Mouse (Mus musculus) brown adipose tissue, adult 24 weeks (tissue): Measurements from ENCODE around the gene Tlcd1. TPM values are rescaled to one million over a fixed set of nuclear protein-coding genes. Genes with fewer than 3 reads are reported as not detected.

Experiments used
- H3K27ac ChIP-seq: fragments of 200-500 bp; replicated peaks from 2 replicates; pipeline ENCODE4 v1.5.1; 2012; ENCODE audit warnings: low read depth, mild to moderate bottlenecking, low read length
- H3K4me1 ChIP-seq: fragments of 200-500 bp; 2 replicates; pipeline ENCODE4 v1.6.1; 2012; ENCODE audit warnings: low read length, mixed read lengths; ENCODE audit not compliant: control insufficient read depth, insufficient read depth, insufficient read length
- H3K4me3 ChIP-seq: fragments of 200-500 bp; 2 replicates; pipeline ENCODE4 v1.5.1; 2012; ENCODE audit warnings: low read depth, mild to moderate bottlenecking, low read length, moderate library complexity; ENCODE audit not compliant: insufficient read depth
- polyA plus RNA-seq: library from polyadenylated mRNA; stranded (reverse); fragments of >200 nt; gene quantifications from 2 replicates; pipeline ENCODE4 v1.2.4, GENCODE M21; 2012; ENCODE audit not compliant: missing spikeins, insufficient read depth, insufficient read length

Gene Tlcd1
- polyA plus RNA-seq, 1 experiment, result 118 TPM

DNA sequence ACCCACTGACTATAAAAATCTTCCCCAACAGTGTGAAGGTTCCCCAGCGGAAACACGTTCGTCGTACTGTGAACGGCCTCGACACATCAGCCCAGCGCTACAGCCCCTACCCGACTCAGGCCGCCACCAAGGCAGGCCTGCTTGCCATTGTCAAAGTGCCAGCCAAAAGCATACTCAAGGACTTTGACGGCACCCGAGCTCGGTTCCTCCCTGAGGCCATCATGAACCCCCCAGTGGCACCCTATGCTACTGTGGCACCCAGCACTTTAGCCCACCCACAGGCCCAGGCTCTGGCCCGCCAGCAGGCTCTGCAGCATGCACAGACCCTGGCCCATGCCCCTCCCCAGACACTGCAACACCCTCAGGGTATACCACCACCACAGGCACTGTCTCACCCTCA is 22.7 kb upstream of the Tlcd1 start:
- no peaks in the 10 kb centered on the region for H3K4me1 ChIP-seq
- H3K4me3 ChIP-seq, result no peak overlapping the region
- H3K27ac ChIP-seq, result no peak overlapping the region

DNA sequence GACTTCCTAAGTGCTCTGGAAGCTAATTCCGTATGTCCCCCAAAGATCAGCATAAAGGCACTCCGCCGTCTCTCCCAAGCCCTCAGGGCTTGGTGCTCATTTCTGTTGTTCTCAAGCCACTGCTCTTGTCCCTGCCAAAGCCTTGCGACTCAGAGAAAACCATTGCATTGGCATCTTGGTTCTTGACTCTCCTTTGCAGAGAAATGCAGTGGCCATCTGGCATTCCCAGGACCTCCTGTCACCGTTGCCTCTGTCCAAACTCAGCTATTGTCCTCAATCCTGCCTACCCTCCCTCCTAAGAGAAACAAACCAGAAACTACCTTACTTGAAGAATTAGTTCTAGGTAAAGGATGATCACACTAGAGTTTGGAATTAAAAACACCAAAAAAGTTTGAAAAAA is 20.8 kb upstream of the Tlcd1 start:
- H3K27ac ChIP-seq, result no peak overlapping the region
- no peak overlapping the region for H3K4me3 ChIP-seq
- peaks cover 4% of the 10 kb centered on the region; the same call in 1 of the 2 replicates for H3K4me1 ChIP-seq

DNA sequence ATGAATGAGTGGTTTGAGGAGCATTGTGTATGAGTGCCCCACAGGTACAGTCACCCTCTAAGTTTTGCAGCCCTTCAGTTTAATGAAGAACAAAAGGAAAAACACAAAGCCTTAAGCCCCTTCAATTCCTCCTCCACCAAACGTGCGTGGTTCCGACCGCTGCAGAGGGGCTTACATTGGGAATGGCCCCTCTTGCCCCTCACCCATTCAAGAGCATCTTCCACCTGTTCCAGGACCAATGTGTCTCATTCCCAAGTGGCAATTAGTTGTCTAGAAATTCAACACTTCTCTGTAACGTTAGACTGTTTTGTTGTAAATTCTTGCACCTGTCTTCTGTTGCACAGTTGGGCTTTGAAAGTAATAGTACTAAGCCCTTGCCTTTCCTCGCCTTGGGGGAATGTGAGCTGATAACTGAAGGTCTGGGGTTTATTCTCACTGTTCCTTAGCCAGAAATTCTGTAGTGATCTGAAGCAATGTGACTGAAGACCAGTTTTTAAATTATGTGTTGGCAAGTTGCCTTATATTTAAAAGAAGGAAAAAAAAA is 20.3 kb upstream of the Tlcd1 start:
- Histone ChIP-seq H3K27ac (no peak overlapping the region), H3K4me3 (no peak overlapping the region), H3K4me1 (peaks cover 4% of the 10 kb centered on the region; the same call in 1 of the 2 replicates)

DNA sequence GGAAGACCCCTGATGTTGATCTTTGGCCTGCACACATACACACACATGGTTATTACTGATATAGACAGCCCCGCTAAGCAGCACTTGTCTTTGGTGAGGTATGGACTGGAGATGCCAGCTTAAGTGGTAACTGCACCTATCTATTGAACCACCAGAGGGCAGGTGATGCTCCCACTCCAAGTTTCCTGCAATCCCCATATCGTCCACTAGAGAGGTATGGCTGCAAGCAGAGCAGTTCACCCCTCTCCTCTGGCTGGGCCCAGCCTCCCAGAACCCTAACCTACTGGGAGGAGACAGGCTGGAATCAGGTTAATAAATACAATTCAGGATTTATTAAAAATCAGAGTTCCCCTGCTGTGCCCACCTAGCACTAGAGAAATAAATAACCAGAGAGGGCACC is 17.4 kb upstream of the Tlcd1 start:
- H3K4me1 ChIP-seq, result peaks cover 17% of the 10 kb centered on the region
- H3K4me3 ChIP-seq, result no peak overlapping the region
- no peak overlapping the region for H3K27ac ChIP-seq

DNA sequence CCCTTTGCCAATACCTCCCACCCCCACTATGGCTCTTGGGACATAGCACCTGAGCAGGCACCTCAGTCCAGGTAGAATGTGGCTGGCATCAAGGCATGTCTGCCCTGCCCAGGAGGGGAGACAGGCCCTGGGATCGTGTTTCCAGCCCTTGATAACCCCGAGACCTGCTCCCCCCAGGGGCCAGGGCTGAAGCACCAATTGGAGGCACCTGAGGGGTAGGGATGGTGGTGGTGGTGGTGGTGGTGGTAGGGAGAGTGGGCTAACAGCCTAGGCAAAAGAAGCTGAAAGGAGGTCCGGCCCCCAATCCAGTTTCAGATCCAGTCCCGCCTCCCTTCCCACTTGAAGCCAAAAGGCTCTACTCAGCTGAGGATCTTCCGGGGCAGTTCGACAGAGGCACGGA is 17.0 kb upstream of the Tlcd1 start:
- Histone ChIP-seq H3K27ac (0 out of 2 replicates have a peak overlapping the region, but pooled peaks have one; percentile 23), H3K4me1 (peaks cover 17% of the 10 kb centered on the region), H3K4me3 (no peak overlapping the region)

DNA sequence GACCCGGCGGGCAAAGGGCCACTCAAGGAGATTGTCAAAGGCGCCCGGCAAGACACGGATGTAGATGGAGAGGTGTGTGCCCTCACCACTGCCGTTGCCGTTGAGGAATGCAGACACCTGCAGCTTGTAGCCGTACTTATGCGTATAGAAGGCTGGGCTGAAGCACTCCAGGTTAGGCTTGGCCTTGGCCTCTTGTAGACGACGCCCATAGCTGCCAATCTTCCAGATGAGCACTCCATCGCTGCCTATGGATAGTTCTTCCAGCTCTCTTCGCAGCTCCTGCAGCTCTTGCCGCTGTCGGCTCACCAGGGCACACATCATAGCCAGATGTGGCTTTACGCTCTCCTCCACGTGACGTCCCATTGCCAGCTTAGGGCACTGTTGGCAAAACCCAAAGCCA is 16.3 kb upstream of the Tlcd1 start:
- H3K4me1 ChIP-seq, result peaks cover 17% of the 10 kb centered on the region
- no peak overlapping the region for H3K4me3 ChIP-seq
- H3K27ac ChIP-seq, result peak overlapping the region; percentile 23; the same call in 1 of the 2 replicates

DNA sequence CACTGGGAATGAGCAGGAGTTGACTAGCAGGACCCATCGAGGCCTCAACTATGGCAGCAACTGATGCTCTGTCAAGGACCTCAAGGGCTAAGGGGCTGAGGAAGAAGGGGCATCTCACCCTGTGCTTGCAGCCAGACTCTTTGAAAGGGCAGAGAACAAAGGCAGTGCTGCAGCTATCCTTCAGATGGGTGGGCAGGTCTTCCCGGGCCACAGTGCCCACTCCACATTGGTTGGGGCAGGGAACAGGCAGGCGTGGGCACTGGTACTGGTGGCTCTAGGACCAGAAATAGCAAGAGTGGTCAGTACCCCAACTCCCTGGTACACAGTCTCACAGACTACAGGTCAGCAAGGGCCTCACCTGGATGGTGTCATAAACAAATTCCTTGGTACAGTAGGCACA is 15.8 kb upstream of the Tlcd1 start:
- Histone ChIP-seq H3K4me3 (no peak overlapping the region), H3K4me1 (peaks cover 17% of the 10 kb centered on the region), H3K27ac (no peak overlapping the region)

DNA sequence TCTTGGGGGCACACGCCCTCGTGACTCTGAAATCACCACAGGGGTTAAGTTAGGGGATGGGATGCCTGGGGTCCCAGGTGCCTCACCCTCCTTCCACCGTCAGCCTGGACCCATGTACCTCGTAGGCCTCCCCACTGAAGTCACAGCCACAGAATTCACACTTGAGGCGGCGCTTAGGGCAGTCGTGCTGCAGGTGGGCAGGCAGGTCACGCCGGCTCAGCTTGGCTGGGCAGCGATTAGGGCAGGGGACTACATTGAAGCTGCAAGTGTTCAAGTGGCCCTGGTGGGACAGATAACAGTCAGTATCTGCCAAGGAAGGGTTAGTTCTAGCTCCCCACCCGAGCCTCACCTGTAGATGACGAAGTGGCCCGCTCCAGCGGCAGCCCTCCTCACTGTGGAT is 15.3 kb upstream of the Tlcd1 start:
- Histone ChIP-seq H3K4me3 (no peak overlapping the region), H3K27ac (no peak overlapping the region), H3K4me1 (peaks cover 20% of the 10 kb centered on the region)

DNA sequence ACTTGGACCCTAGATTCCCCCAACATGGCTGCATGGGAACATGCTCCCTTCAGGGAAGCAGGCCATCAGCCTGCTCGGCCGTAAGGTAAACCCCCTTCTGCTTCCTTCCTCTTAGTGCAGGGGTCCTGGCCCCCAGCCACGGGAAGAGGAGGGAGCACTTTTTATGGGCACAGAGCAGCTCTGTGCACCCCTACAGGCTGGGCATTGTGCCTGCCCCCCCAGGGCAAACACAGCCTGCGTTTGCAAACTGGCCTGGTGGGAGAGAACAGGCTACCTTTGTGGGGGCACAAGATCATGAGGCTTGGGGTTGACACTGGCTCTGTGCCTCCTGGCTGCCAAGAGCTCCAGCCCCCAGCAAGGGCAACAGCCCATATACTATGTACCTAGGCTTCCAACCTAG is 14.5 kb upstream of the Tlcd1 start:
- Histone ChIP-seq H3K4me3 (no peak overlapping the region), H3K4me1 (peaks cover 22% of the 10 kb centered on the region), H3K27ac (no peak overlapping the region)

DNA sequence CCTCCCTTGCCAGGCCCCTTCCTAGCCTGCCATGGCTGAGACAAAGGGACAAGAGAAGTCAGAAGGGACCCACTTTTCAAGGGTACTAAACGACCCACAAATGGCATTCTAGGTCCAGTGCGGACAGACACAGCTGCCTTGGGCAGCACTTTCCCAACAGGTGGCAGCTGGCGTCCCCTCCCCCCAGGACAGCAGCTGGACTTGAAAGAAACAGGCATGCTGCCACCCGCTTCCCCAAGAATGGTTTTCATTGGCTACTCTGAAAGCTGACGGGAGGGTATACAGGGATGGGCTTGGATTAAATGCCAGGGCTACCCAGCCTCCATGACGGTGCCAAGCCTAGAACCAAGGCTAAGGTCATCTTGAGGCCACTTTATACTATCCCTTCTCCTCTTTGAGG is 14.0 kb upstream of the Tlcd1 start:
- Histone ChIP-seq H3K27ac (peak overlapping the region; percentile 44; the same call in 1 of the 2 replicates), H3K4me1 (peaks cover 22% of the 10 kb centered on the region), H3K4me3 (peak overlapping the region; percentile 93; the same call in 1 of the 2 replicates)

DNA sequence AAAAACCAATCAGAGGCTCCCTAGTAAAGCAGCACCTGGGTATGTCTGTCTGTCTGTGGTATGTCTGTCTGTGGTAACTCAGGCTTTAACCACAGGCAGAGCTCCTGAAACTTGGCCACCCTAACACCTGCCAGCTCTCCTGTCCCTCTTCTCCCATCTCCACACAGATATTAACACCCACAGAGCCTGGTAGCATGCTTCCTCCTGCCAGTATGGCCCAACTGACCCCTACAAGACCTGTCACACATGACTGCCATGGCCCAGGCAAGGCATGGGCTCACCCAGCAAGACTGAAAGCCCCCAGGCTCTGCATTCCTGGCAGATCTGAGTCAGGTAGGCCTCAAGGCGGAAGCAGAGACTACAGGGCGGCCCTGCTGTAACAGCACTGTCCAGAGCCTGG is 13.5 kb upstream of the Tlcd1 start:
- H3K4me3 ChIP-seq, result peak overlapping the region; percentile 93
- H3K27ac ChIP-seq, result peak overlapping the region; percentile 44
- H3K4me1 ChIP-seq, result peaks cover 22% of the 10 kb centered on the region

DNA sequence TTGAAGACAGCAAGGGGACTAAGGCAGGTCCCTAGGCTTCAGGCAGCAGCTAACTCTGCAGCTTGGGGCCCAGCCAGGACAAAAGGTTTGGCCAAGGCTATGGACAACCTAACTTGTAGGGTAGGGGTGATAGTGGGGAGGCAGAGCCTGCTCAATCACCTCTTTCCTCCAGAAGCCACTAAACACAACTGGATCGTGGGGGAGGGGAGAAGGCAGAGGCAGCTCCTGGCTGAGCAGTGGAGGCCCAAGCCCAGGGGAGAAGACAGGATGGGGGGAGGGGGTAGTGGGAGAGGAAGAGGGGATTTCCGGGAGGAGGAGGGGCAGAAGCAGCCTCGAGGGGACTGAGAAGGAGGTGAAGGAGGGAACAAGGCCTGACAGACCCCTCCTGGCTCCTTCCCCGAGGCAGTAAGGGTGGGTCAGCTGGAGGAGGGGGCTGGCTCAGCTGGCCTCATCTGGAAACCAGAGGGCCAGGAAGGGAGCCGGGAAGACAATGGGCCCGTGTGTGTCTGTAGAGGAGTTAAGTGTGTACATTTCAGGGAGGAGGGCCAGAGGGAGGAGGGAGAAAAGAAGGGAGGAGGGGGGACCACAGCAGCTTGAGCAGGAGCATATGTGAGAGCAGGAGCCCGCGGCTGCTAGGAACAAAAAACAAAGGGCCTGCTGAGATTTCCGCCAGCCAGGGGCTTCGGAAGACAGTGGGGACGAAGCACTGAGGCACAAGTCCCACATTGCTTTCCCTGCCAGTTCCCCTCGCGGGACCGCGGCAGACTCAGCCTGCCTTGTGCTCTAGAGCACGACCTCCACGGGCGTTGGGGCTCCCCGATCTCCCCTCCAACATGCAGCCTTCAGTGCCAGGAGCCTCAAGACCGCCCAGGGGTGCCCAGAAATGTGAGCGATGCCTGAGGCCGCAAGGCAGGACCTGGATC is 12.6 kb upstream of the Tlcd1 start:
- H3K27ac ChIP-seq, result peak overlapping the region; percentile 85
- peak overlapping the region; percentile 93 for H3K4me3 ChIP-seq
- peaks cover 22% of the 10 kb centered on the region for H3K4me1 ChIP-seq

DNA sequence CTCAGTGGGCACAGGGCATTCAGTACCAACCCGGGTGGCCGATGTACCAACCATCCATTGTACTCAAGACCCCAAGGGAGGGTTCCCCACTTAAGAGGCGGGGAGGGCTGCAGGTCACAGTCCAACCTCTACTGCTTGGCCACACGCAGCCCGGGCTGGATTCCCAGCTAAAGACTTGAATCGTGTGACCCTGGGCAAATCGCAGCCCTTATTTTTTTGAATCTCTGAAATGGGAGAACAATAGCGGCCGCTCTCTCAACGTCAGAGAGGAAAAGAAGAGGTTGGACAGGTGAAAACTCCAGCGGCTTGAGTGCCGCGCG is 11.9 kb upstream of the Tlcd1 start:
- peak overlapping the region; percentile 85 for H3K27ac ChIP-seq
- peak overlapping the region; percentile 93 for H3K4me3 ChIP-seq
- peaks cover 22% of the 10 kb centered on the region for H3K4me1 ChIP-seq

DNA sequence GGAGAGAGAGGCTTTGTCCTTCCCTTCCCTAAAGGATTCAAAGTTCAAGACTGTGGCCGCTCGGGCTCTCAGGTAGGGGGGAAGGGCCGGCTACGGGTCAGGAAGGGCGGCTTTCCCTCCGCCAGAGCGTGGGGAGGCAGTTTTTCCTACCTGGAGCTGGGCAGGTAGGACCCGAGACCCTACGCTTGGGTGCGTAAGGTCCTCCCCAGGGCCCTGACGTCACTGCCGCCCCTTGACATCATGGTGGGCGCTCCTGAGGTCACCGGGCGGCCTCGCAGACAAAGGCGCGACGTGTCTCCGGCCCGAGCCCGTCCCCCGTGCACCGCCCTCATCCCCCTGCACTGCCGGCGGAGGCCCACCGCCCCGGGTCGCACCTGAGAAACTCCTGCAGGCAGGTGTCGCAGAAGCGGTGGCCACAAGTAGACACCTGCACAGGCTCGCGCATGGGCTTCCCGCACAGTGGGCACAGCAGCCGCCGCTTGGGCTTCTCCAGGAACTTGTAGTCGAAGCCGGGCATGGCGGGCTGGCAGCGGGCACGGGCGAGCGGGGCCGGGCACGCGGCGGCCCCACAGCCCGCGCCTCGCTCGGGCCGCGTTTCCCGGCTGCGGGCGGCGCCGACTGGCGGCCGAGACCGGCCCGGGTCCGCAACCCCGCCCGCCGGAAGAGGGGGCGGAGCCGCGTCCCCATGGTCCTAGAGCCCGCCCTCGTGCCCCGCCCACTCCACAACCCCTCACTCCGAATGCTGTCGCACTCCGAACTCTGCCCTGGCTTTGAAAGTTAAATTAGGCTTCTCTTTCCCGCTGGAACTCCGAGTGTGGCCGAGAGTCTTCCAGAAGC is 11.4 kb upstream of the Tlcd1 start, which contains the start of gene Traf4:
Traf4 (minus strand) TSS at position 666 of the 837 bp plus-strand sequence.
- Histone ChIP-seq H3K27ac (peak within 1 kb of the TSS; percentile 85), H3K4me3 (peak within 1 kb of the TSS; percentile 93), H3K4me1 (peaks cover 21% of the 10 kb centered on the region)

DNA sequence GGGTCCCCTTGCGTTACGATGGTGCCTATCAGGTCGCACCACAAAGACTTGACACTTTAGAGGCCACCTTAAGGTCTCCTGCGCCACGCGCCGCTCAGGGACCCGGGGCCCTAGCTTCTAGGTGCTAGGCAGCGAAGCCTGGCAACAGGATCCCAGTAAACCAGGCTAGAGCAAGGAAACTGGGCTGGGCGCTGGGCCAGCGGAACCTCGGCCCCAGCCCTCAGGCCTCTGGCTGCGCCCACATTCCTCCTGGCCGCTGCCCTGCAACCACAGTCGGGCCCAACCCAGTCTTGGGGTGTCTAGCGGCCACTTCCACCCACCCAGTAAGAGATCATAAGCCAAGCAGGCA is 10.8 kb upstream of the Tlcd1 start:
- Histone ChIP-seq H3K27ac (peak overlapping the region; percentile 76), H3K4me3 (peak overlapping the region; percentile 69), H3K4me1 (peaks cover 18% of the 10 kb centered on the region)
